Mouse (Mus musculus): Measurements from ENCODE around the gene Lrrc36. TPM values are rescaled to one million over a fixed set of nuclear protein-coding genes. Genes with fewer than 3 reads are reported as not detected.

The Lrrc36 gene
- polyA plus RNA-seq, 1 experiment = 0.24 TPM

DNA sequence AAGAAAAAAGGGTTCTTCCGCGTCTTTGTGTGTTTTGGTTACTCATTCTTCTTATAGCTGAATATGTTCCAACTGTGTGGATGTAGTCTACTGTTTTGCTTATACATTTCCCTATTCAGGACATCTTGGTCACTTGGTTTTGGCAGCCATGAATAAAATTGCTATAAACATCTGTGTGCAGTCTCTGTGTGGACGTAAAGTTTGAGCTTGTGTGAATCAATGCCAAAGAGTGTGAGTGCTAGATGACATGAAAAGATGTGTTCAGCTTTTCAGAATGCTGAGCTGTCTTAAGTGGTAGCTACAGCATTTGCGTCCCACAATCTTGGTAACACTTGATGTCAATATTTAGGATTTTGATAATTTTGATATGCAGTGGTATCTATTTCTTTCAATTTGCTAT is 6.4 kb downstream of the Lrrc36 start:
- Histone ChIP-seq H3K27me3 (ENCODE audit: control insufficient read depth, insufficient read depth, low read length) (no peaks in the 10 kb centered on the region), H3K27ac (ENCODE audit: control insufficient read depth, insufficient read depth, low read length) (no peak overlapping the region), H3K36me3 (ENCODE audit: control insufficient read depth, insufficient read depth, low read length) (no peaks in the 10 kb centered on the region), H3K4me1 (replicated peaks; ENCODE audit: control insufficient read depth, insufficient read depth, low read length) (no peaks in the 10 kb centered on the region), H3K4me3 (ENCODE audit: control insufficient read depth, insufficient read depth, low read length) (no peak overlapping the region)
- 98% methylated on average over 4 of the region's 4 CpGs for WGBS
- DNase-seq = no peak
- no peak for TF ChIP-seq CTCF (IDR thresholded peaks at IDR 0.05; ENCODE audit: borderline replicate concordance, control insufficient read depth, extremely low read depth, insufficient read depth, low read length, poor library complexity)
- no peak for TF ChIP-seq POLR2A (IDR thresholded peaks at IDR 0.05; ENCODE audit: control insufficient read depth, extremely low read depth, insufficient read depth, low read length, poor library complexity)

- no peaks in the 10 kb centered on the region for H3K4me1 ChIP-seq (replicated peaks; ENCODE audit: control insufficient read depth, insufficient read depth, low read length)
- no peak overlapping the region for H3K4me3 ChIP-seq (ENCODE audit: control insufficient read depth, insufficient read depth, low read length)
These were observed 8.6 kb downstream of the Lrrc36 start for GRCm38 (mm10) chr8:105422006-105422405.

GRCm38 (mm10) chr8:105426878-105427277 is 13.5 kb downstream of the Lrrc36 start:
- no peaks in the 10 kb centered on the region for H3K27me3 ChIP-seq (ENCODE audit: control insufficient read depth, insufficient read depth, low read length)
- TF ChIP-seq CTCF (IDR thresholded peaks at IDR 0.05; ENCODE audit: borderline replicate concordance, control insufficient read depth, extremely low read depth, insufficient read depth, low read length, poor library complexity) = no peak
- no peak for TF ChIP-seq POLR2A (IDR thresholded peaks at IDR 0.05; ENCODE audit: control insufficient read depth, extremely low read depth, insufficient read depth, low read length, poor library complexity)
- no peak for DNase-seq
- no peak overlapping the region for H3K27ac ChIP-seq (ENCODE audit: control insufficient read depth, insufficient read depth, low read length)
- H3K36me3 ChIP-seq (ENCODE audit: control insufficient read depth, insufficient read depth, low read length) = no peaks in the 10 kb centered on the region
- 76% methylated on average over 6 of the region's 6 CpGs for WGBS
- no peaks in the 10 kb centered on the region for H3K4me1 ChIP-seq (replicated peaks; ENCODE audit: control insufficient read depth, insufficient read depth, low read length)
- H3K4me3 ChIP-seq (ENCODE audit: control insufficient read depth, insufficient read depth, low read length) = no peak overlapping the region

More at GRCm38 (mm10) chr8:105422006-105422405, 8.6 kb downstream of the Lrrc36 start:
- 82% methylated on average over 1 of the region's 1 CpGs for WGBS
- Histone ChIP-seq H3K36me3 (ENCODE audit: control insufficient read depth, insufficient read depth, low read length) (no peaks in the 10 kb centered on the region), H3K27me3 (ENCODE audit: control insufficient read depth, insufficient read depth, low read length) (no peaks in the 10 kb centered on the region), H3K27ac (ENCODE audit: control insufficient read depth, insufficient read depth, low read length) (no peak overlapping the region)
- TF ChIP-seq CTCF (IDR thresholded peaks at IDR 0.05; ENCODE audit: borderline replicate concordance, control insufficient read depth, extremely low read depth, insufficient read depth, low read length, poor library complexity) = no peak
- no peak for TF ChIP-seq POLR2A (IDR thresholded peaks at IDR 0.05; ENCODE audit: control insufficient read depth, extremely low read depth, insufficient read depth, low read length, poor library complexity)
- no peak for DNase-seq

GRCm38 (mm10) chr8:105431743-105432515 is 18.6 kb downstream of the Lrrc36 start:
- H3K27me3 ChIP-seq (ENCODE audit: control insufficient read depth, insufficient read depth, low read length) = no peaks in the 10 kb centered on the region

GRCm38 (mm10) chr8:105433021-105433420 is 19.6 kb downstream of the Lrrc36 start:
- Histone ChIP-seq H3K27ac (ENCODE audit: control insufficient read depth, insufficient read depth, low read length) (no peak overlapping the region), H3K4me3 (ENCODE audit: control insufficient read depth, insufficient read depth, low read length) (no peak overlapping the region), H3K4me1 (replicated peaks; ENCODE audit: control insufficient read depth, insufficient read depth, low read length) (peaks cover 13% of the 10 kb centered on the region), H3K27me3 (ENCODE audit: control insufficient read depth, insufficient read depth, low read length) (no peaks in the 10 kb centered on the region), H3K36me3 (ENCODE audit: control insufficient read depth, insufficient read depth, low read length) (no peaks in the 10 kb centered on the region)
- no peak for TF ChIP-seq POLR2A (IDR thresholded peaks at IDR 0.05; ENCODE audit: control insufficient read depth, extremely low read depth, insufficient read depth, low read length, poor library complexity)
- DNase-seq = no peak
- 85% methylated on average over 6 of the region's 6 CpGs for WGBS

More at GRCm38 (mm10) chr8:105431743-105432515, 18.6 kb downstream of the Lrrc36 start:
- DNase-seq = no peak
- TF ChIP-seq POLR2A (IDR thresholded peaks at IDR 0.05; ENCODE audit: control insufficient read depth, extremely low read depth, insufficient read depth, low read length, poor library complexity) (no peak), CTCF (IDR thresholded peaks at IDR 0.05; ENCODE audit: borderline replicate concordance, control insufficient read depth, extremely low read depth, insufficient read depth, low read length, poor library complexity) (no peak)
- Histone ChIP-seq H3K27ac (ENCODE audit: control insufficient read depth, insufficient read depth, low read length) (no peak overlapping the region), H3K36me3 (ENCODE audit: control insufficient read depth, insufficient read depth, low read length) (no peaks in the 10 kb centered on the region), H3K4me3 (ENCODE audit: control insufficient read depth, insufficient read depth, low read length) (no peak overlapping the region), H3K4me1 (replicated peaks; ENCODE audit: control insufficient read depth, insufficient read depth, low read length) (peaks cover 13% of the 10 kb centered on the region)
- 87% methylated on average over 7 of the region's 7 CpGs for WGBS

- TF ChIP-seq POLR2A (IDR thresholded peaks at IDR 0.05; ENCODE audit: control insufficient read depth, extremely low read depth, insufficient read depth, low read length, poor library complexity) = no peak
- no peak for TF ChIP-seq CTCF (IDR thresholded peaks at IDR 0.05; ENCODE audit: borderline replicate concordance, control insufficient read depth, extremely low read depth, insufficient read depth, low read length, poor library complexity)
- WGBS = 83% methylated on average over 5 of the region's 5 CpGs
- Histone ChIP-seq H3K4me1 (replicated peaks; ENCODE audit: control insufficient read depth, insufficient read depth, low read length) (peaks cover 13% of the 10 kb centered on the region), H3K27me3 (ENCODE audit: control insufficient read depth, insufficient read depth, low read length) (no peaks in the 10 kb centered on the region), H3K4me3 (ENCODE audit: control insufficient read depth, insufficient read depth, low read length) (no peak overlapping the region), H3K27ac (ENCODE audit: control insufficient read depth, insufficient read depth, low read length) (0 out of 2 replicates have a peak overlapping the region, but pooled peaks have one; percentile 5), H3K36me3 (ENCODE audit: control insufficient read depth, insufficient read depth, low read length) (no peaks in the 10 kb centered on the region)
- no peak for DNase-seq
These were observed 20.1 kb downstream of the Lrrc36 start for GRCm38 (mm10) chr8:105433511-105433910.
